Mouse (Mus musculus): ENCODE measurements around the gene Cnpy2. TPM values are rescaled to one million over a fixed set of nuclear protein-coding genes. Genes with fewer than 3 reads are reported as not detected.

Cnpy2 gene
- polyA plus RNA-seq, 1 experiment from 2014 or later = 107 TPM

GRCm38 (mm10) chr10:128372142-128372541 lies 49.9 kb downstream of the Cnpy2 start:
- Histone ChIP-seq H3K4me3 (no peak overlapping the region), H3K27me3 (replicated peaks) (no peaks in the 10 kb centered on the region), H3K9me3 (replicated peaks) (no peaks in the 10 kb centered on the region), H3K36me3 (no peaks in the 10 kb centered on the region), H3K4me2 (no peak overlapping the region), H3K9ac (no peak overlapping the region), H3K27ac (no peak overlapping the region), H3K4me1 (peaks cover 50% of the 10 kb centered on the region)
- no peak for ATAC-seq
- WGBS (ENCODE audit: insufficient replicate concordance) = 73% methylated on average over 5 of the region's 5 CpGs

- 57% methylated on average over 6 of the region's 6 CpGs for WGBS (ENCODE audit: insufficient replicate concordance)
- no peak overlapping the region for H3K4me3 ChIP-seq
- peaks cover 50% of the 10 kb centered on the region for H3K4me1 ChIP-seq
- peaks cover 1% of the 10 kb centered on the region for H3K36me3 ChIP-seq
- no peaks in the 10 kb centered on the region for H3K9me3 ChIP-seq (replicated peaks)
- H3K4me2 ChIP-seq = no peak overlapping the region
- H3K27ac ChIP-seq = peak overlapping the region; percentile 57
- H3K9ac ChIP-seq = no peak overlapping the region
- ATAC-seq = no peak
- H3K27me3 ChIP-seq (replicated peaks) = no peaks in the 10 kb centered on the region
These were observed 50.9 kb downstream of the Cnpy2 start for GRCm38 (mm10) chr10:128372989-128373748.

GRCm38 (mm10) chr10:128374393-128374792 lies 52.1 kb downstream of the Cnpy2 start:
- Histone ChIP-seq H3K27ac (no peak overlapping the region), H3K4me3 (no peak overlapping the region), H3K27me3 (replicated peaks) (no peaks in the 10 kb centered on the region), H3K4me1 (peaks cover 57% of the 10 kb centered on the region), H3K36me3 (peaks cover 13% of the 10 kb centered on the region), H3K9ac (no peak overlapping the region), H3K9me3 (replicated peaks) (no peaks in the 10 kb centered on the region), H3K4me2 (no peak overlapping the region)
- 65% methylated on average over 6 of the region's 6 CpGs for WGBS (ENCODE audit: insufficient replicate concordance)
- no peak for ATAC-seq

GRCm38 (mm10) chr10:128376099-128376454 lies 53.8 kb downstream of the Cnpy2 start:
- peak overlapping the region; percentile 89 for H3K4me3 ChIP-seq
- H3K4me2 ChIP-seq = peak overlapping the region; percentile 96
- peaks cover 65% of the 10 kb centered on the region for H3K4me1 ChIP-seq
- H3K27me3 ChIP-seq (replicated peaks) = no peaks in the 10 kb centered on the region
- 49% methylated on average over 4 of the region's 4 CpGs for WGBS (ENCODE audit: insufficient replicate concordance)
- ATAC-seq = no peak
- H3K9me3 ChIP-seq (replicated peaks) = no peaks in the 10 kb centered on the region
- peak overlapping the region; percentile 93 for H3K9ac ChIP-seq
- H3K27ac ChIP-seq = peak overlapping the region; percentile 82
- H3K36me3 ChIP-seq = peaks cover 30% of the 10 kb centered on the region

GRCm38 (mm10) chr10:128376455-128377211 lies 54.4 kb downstream of the Cnpy2 start, which contains the start of gene Ankrd52:
Ankrd52 (plus strand) TSS chr10:128377115.
- under 1% methylated on average over 51 of the region's 73 CpGs for WGBS (ENCODE audit: insufficient replicate concordance)
- H3K4me3 ChIP-seq = peak within 1 kb of the TSS; percentile 89
- peak within 1 kb of the TSS; percentile 96 for H3K4me2 ChIP-seq
- peaks cover 35% of the 10 kb centered on the region for H3K36me3 ChIP-seq
- peak within 1 kb of the TSS; percentile 93 for H3K9ac ChIP-seq
- no peaks in the 10 kb centered on the region for H3K27me3 ChIP-seq (replicated peaks)
- no peaks in the 10 kb centered on the region for H3K9me3 ChIP-seq (replicated peaks)
- peak; percentile 94 for ATAC-seq
- peak within 1 kb of the TSS; percentile 82 for H3K27ac ChIP-seq
- H3K4me1 ChIP-seq = peaks cover 65% of the 10 kb centered on the region

Other genes with a start within 250 kb of the Cnpy2 start
- 2,130 and 2,180 TPM in 2 replicates for gene Atp5b, start 239.2 kb upstream of the Cnpy2 start, polyA plus RNA-seq (2016; fragmentation: Nextera tagmentation; extraction: Ambion mirVana)
- gene Baz2a, start 230.9 kb upstream of the Cnpy2 start, polyA plus RNA-seq (2016; fragmentation: Nextera tagmentation; extraction: Ambion mirVana) = 8.0 and 8.6 TPM in 2 replicates
- 8.7 and 10.1 TPM in 2 replicates for gene Rbms2, start 142.2 kb upstream of the Cnpy2 start, polyA plus RNA-seq (2016; fragmentation: Nextera tagmentation; extraction: Ambion mirVana)
- 1.8 and 2.8 TPM in 2 replicates for gene Gls2, start 128.0 kb upstream of the Cnpy2 start, polyA plus RNA-seq (2016; fragmentation: Nextera tagmentation; extraction: Ambion mirVana)
- 24.1 and 25.1 TPM in 2 replicates for gene Spryd4, start 110.7 kb upstream of the Cnpy2 start, polyA plus RNA-seq (2016; fragmentation: Nextera tagmentation; extraction: Ambion mirVana)
- gene Mip, start 96.6 kb upstream of the Cnpy2 start, polyA plus RNA-seq (2016; fragmentation: Nextera tagmentation; extraction: Ambion mirVana) = not detected in 2 replicates
- gene Timeless, start 90.4 kb upstream of the Cnpy2 start, polyA plus RNA-seq (2016; fragmentation: Nextera tagmentation; extraction: Ambion mirVana) = 45.2 and 46.5 TPM in 2 replicates
- 0.31 and 0.51 TPM in 2 replicates for gene Apon, start 68.4 kb upstream of the Cnpy2 start, polyA plus RNA-seq (2016; fragmentation: Nextera tagmentation; extraction: Ambion mirVana)
- 27.2 and 28.2 TPM in 2 replicates for gene Apof, start 53.8 kb upstream of the Cnpy2 start, polyA plus RNA-seq (2016; fragmentation: Nextera tagmentation; extraction: Ambion mirVana)
- gene Stat2, start 51.9 kb upstream of the Cnpy2 start, polyA plus RNA-seq (2016; fragmentation: Nextera tagmentation; extraction: Ambion mirVana) = 8.4 and 8.8 TPM in 2 replicates
- not detected in 2 replicates for gene Il23a, start 23.7 kb upstream of the Cnpy2 start, polyA plus RNA-seq (2016; fragmentation: Nextera tagmentation; extraction: Ambion mirVana)
- gene Pan2, start 19.1 kb upstream of the Cnpy2 start, polyA plus RNA-seq (2016; fragmentation: Nextera tagmentation; extraction: Ambion mirVana) = 17.9 and 18.3 TPM in 2 replicates
- 183 and 187 TPM in 2 replicates for gene Cs, start 15.3 kb downstream of the Cnpy2 start, polyA plus RNA-seq (2016; fragmentation: Nextera tagmentation; extraction: Ambion mirVana)
- 8.7 and 8.9 TPM in 2 replicates for gene Coq10a, start 46.5 kb downstream of the Cnpy2 start, polyA plus RNA-seq (2016; fragmentation: Nextera tagmentation; extraction: Ambion mirVana)
- gene Ankrd52, start 54.7 kb downstream of the Cnpy2 start, polyA plus RNA-seq (2016; fragmentation: Nextera tagmentation; extraction: Ambion mirVana) = 9.3 TPM in 2 replicates
- gene Slc39a5, start 78.8 kb downstream of the Cnpy2 start, polyA plus RNA-seq (2016; fragmentation: Nextera tagmentation; extraction: Ambion mirVana) = 22.7 and 23.0 TPM in 2 replicates
- 64.1 and 66.1 TPM in 2 replicates for gene Nabp2, start 89.0 kb downstream of the Cnpy2 start, polyA plus RNA-seq (2016; fragmentation: Nextera tagmentation; extraction: Ambion mirVana)
- 14.2 and 14.8 TPM in 2 replicates for gene Rnf41, start 89.2 kb downstream of the Cnpy2 start, polyA plus RNA-seq (2016; fragmentation: Nextera tagmentation; extraction: Ambion mirVana)
- gene Smarcc2, start 136.8 kb downstream of the Cnpy2 start, polyA plus RNA-seq (2016; fragmentation: Nextera tagmentation; extraction: Ambion mirVana) = 34.9 and 40.3 TPM in 2 replicates
- 533 and 540 TPM in 2 replicates for gene Myl6, start 171.7 kb downstream of the Cnpy2 start, polyA plus RNA-seq (2016; fragmentation: Nextera tagmentation; extraction: Ambion mirVana)
- gene Myl6b, start 176.2 kb downstream of the Cnpy2 start, polyA plus RNA-seq (2016; fragmentation: Nextera tagmentation; extraction: Ambion mirVana) = 1.3 and 1.6 TPM in 2 replicates
- gene Esyt1, start 203.4 kb downstream of the Cnpy2 start, polyA plus RNA-seq (2016; fragmentation: Nextera tagmentation; extraction: Ambion mirVana) = 15.0 and 16.0 TPM in 2 replicates
- gene Zc3h10, start 225.3 kb downstream of the Cnpy2 start, polyA plus RNA-seq (2016; fragmentation: Nextera tagmentation; extraction: Ambion mirVana) = 7.7 and 8.1 TPM in 2 replicates
- gene Rpl41, start 226.8 kb downstream of the Cnpy2 start, polyA plus RNA-seq (2016; fragmentation: Nextera tagmentation; extraction: Ambion mirVana) = 2,924 and 3,037 TPM in 2 replicates
- 233 and 242 TPM in 2 replicates for gene Pa2g4, start 243.5 kb downstream of the Cnpy2 start, polyA plus RNA-seq (2016; fragmentation: Nextera tagmentation; extraction: Ambion mirVana)